Mouse (Mus musculus): Measurements from ENCODE around the gene Ppp6c.
"Not testable (repeated sequence)": the region's sequence is repeated elsewhere in the genome, so short reads cannot be mapped to it uniquely, and the experiment has no call there.

Gene Ppp6c

GRCm38 (mm10) chr2:39226019-39226640 lies at the start of gene Ppp6c:
Ppp6c (minus strand) TSS chr2:39226451.
- peak; percentile 98 for DNase-seq

GRCm38 (mm10) chr2:39268357-39268756 lies 42.1 kb upstream of the Ppp6c start:
- peak; percentile 8 for DNase-seq

GRCm38 (mm10) chr2:39252275-39252674 lies 26.0 kb upstream of the Ppp6c start:
- DNase-seq = not testable (repeated sequence)

- not testable (repeated sequence) for DNase-seq
Observed at GRCm38 (mm10) chr2:39246862-39247261, 20.6 kb upstream of the Ppp6c start.

- DNase-seq = no peak
Observed at GRCm38 (mm10) chr2:39226731-39227130, 480 bp upstream of the Ppp6c start.

- DNase-seq = peak; percentile 28
Observed at GRCm38 (mm10) chr2:39225331-39226018, 776 bp downstream of the Ppp6c start.

GRCm38 (mm10) chr2:39224621-39225020 lies 1.6 kb downstream of the Ppp6c start:
- no peak for DNase-seq

GRCm38 (mm10) chr2:39220010-39220409 lies 6.2 kb downstream of the Ppp6c start:
- no peak for DNase-seq

- no peak for DNase-seq
Observed at GRCm38 (mm10) chr2:39219034-39219433, 7.2 kb downstream of the Ppp6c start.

GRCm38 (mm10) chr2:39217150-39217549 lies 9.1 kb downstream of the Ppp6c start:
- DNase-seq = no peak

- DNase-seq = no peak
Observed at GRCm38 (mm10) chr2:39210738-39211137, 15.5 kb downstream of the Ppp6c start.

- no peak for DNase-seq
Observed at GRCm38 (mm10) chr2:39203359-39203758, 22.9 kb downstream of the Ppp6c start.

GRCm38 (mm10) chr2:39194809-39195208 lies 31.4 kb downstream of the Ppp6c start:
- DNase-seq = no peak

GRCm38 (mm10) chr2:39190561-39191056 lies 35.6 kb downstream of the Ppp6c start, which contains the start of gene Scai:
Scai (minus strand) TSS chr2:39190734.
- peak; percentile 100 for DNase-seq

- DNase-seq = no peak
Observed at GRCm38 (mm10) chr2:39189961-39190560, 36.2 kb downstream of the Ppp6c start.

GRCm38 (mm10) chr2:39185942-39186341 lies 40.3 kb downstream of the Ppp6c start:
- no peak for DNase-seq

GRCm38 (mm10) chr2:39183587-39183986 lies 42.7 kb downstream of the Ppp6c start:
- DNase-seq = peak; percentile 17

GRCm38 (mm10) chr2:39160996-39161395 lies 65.3 kb downstream of the Ppp6c start:
- no peak for DNase-seq

- DNase-seq = no peak
Observed at GRCm38 (mm10) chr2:39157916-39158315, 68.3 kb downstream of the Ppp6c start.

- no peak for DNase-seq
Observed at GRCm38 (mm10) chr2:39156821-39157220, 69.4 kb downstream of the Ppp6c start.

GRCm38 (mm10) chr2:39150943-39151342 lies 75.3 kb downstream of the Ppp6c start:
- DNase-seq = no peak

- DNase-seq = no peak
Observed at GRCm38 (mm10) chr2:39148075-39148474, 78.2 kb downstream of the Ppp6c start.

- no peak for DNase-seq
Observed at GRCm38 (mm10) chr2:39146469-39146868, 79.8 kb downstream of the Ppp6c start.

Measured in right cerebral cortex, adult 18-20 months (tissue).